Mouse (Mus musculus): ENCODE measurements at regions not wholly inside any gene's neighbourhood (a gene's known extent, or its start where the extent isn't known, plus 50 kb on each side); places are given as distances from the start of the nearest gene placed in this dataset.

DNA sequence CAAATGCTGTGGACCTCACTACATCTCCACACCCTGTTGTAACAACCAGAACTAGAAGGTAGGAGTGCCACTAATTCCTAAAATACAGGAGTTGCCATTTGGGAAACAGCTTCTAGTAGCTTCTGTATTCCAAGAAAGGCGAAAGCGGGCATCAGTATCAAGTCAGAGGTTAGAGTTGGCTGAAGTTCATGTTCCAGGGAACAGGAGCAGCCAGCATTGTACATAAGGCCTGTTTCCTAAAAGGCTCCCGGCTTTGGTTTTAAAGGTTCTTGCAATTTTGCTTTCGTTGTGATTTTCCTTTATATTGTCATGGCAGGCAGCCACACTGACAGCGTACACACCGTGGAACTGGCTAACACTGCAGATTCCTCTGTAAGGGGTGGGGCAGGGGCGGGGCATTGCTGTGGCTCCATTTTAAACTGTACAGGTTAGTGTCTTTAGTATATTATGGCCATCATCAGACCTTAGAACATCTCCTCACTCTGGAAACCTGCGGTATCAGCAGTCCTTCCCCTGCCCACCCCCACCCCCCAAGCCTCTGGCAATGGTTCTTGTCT lies 67.8 kb upstream of the Dapk1 start:
- intact Hi-C loops (cut with DNase I), result no loop called here
- no peak for DNase-seq (ENCODE audit: low spot score in 2 of 2)

GRCm38 (mm10) chr13:60534501-60534900 lies 67.2 kb upstream of the Dapk1 start:
- intact Hi-C loops (cut with DNase I), result no loop called here
- no peak for DNase-seq (ENCODE audit: low spot score in 2 of 2)

- intact Hi-C loops (cut with DNase I), result no loop called here
- no peak for DNase-seq (ENCODE audit: low spot score in 2 of 2)
Observed at GRCm38 (mm10) chr13:60535045-60535444, 66.7 kb upstream of the Dapk1 start.

DNA sequence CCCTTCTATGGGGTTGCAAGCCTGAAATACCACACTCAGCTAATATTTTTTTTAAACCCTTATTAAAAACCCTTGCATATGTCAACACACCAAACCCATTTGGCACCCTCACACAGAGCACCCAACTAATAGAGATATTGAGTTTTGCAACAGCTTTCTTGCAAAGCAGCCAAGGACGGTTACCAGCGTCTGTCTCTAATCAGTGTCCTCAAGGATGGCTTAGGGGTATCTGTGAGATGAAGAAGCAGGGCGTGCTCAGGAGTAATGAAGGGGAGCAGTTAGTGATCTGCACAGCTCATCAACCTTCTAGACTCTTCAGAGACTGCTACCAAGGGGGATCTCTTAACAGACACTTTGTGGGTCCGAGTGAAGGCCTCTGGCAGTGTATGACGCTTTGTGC lies 65.0 kb upstream of the Dapk1 start:
- DNase-seq (ENCODE audit: low spot score in 2 of 2), result no peak
- intact Hi-C loops (cut with DNase I), result no loop called here

DNA sequence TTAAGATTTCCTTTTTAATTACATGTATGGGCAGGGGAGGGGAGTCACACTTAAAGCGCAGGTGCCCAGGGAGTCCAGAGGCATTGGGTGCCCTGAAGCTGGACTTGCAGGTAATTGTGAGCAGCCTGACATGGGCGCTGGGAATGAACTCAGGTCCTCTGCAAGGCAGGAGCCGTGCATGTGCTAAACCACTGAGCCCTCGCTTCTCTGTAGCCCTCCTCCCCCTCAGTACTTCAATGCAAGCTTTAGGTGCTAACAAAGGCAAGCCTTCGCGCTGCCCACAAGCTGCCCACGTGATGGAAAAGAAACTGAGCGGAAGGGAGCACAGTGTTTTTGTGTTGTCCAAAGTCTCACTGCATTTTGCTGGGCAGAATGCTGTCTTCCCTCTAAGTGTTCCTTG lies 63.6 kb upstream of the Dapk1 start:
- DNase-seq (ENCODE audit: low spot score in 2 of 2), result peak in 1 of 2 experiments; percentile 24
- intact Hi-C loops (cut with DNase I), result no loop called here

DNA sequence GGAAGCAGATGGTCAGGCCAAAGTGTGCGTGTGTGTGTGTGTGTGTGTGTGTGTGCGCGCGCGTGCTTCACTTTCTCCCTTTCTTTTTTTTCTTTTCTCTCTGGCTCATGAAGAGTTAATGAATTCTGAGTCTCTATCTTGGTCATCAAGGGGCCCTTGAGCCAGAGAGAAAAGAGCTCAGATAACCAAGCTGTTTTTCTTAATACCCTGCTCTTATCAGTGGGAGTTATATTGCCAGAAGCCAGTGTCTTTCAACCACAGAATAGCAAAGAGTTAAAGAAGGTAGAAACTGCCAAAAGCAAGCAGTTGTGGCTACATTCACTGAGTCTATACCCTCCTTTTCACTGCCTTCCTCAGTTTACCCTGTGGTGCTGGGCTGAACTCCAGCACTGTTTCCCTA lies 60.6 kb upstream of the Dapk1 start:
- intact Hi-C loops (cut with DNase I), result no loop called here
- DNase-seq (ENCODE audit: low spot score in 2 of 2), result no peak

GRCm38 (mm10) chr13:60544363-60544762 lies 57.4 kb upstream of the Dapk1 start:
- no peak for DNase-seq (ENCODE audit: low spot score in 2 of 2)
- intact Hi-C loops (cut with DNase I), result no loop called here

DNA sequence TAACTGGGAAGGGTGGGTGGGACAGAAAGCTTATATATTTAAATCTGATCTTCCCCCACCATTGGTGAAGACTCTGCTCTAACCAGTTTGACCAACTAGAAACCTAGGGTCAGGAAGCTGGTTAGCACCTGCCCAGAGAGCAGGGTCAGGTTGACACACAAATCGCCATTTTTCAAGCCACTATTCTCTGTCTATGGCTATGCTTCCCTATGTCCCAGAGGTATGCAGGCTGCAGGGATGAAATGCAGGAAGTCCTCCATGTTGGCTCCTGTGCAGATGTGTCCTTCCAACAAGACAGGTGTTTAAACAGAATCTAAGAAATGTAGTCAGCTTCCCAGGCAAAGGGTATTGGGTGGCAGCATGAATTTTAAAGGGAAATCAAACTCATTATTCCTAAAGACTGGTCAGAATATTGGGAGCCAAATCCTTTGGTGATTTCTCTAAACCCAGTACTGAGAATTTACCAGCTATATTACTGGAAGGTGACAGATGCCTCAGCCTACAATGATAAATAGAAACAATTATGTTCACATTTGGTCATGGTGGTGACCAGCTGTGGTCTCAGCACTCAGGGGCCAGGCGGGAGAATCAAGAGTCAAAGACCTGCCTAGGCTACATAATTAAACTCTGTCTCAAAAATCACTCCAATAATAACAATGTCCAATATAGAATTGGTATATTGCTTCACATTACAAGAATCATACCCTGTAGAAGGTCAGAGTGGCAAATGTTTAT lies 55.6 kb upstream of the Dapk1 start:
- DNase-seq (ENCODE audit: low spot score in 2 of 2), result no peak
- intact Hi-C loops (cut with DNase I), result no loop called here

Small RNAs in the stretch of these regions (microRNA-seq; reads per million reads assigned to microRNA genes)
- gene Gm24999 (0 reads per million in 2 experiments), gene Gm25000 (0 reads per million in 2 experiments)

Measured in left cerebral cortex, postnatal 25 days (tissue).